ENCODE assay signal across 9 mouse cellular contexts in the genomic region with DNA sequence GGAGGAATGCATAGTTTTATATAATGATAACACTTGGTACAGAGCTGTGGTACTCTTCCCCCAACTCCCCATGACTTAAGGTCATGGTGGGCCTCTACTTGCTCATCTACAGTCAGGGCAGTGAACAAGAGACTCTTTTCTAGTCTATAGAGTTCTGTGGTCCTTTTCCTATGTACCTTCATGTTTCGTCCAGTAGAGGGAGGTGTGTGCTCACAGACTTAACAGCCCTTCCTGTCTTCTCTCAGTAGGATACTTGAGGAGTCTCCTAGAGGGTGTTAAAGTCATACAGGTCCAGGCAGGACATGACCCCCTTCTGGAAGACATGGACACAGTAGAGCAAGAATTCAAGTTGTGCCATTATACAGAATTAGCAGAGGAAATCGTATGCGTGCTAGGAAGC.
DNase-seq lines count a peak whose midpoint lies in the region; ATAC-seq and TF ChIP-seq lines count a peak whose summit lies in the region.
"Had no signal": no experiment of that assay in that cellular context is flagged by ENCODE, and none has a peak within 500 bp of the region (broad histone marks: within the 10 kb centered on the region; RNA-seq: fewer than 3 reads in every experiment).

No protein-coding gene starts in this region.

- H3K27ac ChIP-seq in heart, postnatal 0 days (ENCODE audit: low read depth): no peak overlapping the region
- H3K27ac ChIP-seq in limb, embryonic 14.5 days (replicated peaks; ENCODE audit: low read depth, low read length): no peak overlapping the region
- H3K27ac ChIP-seq: embryonic facial prominence, embryonic 15.5 days had no signal

- intact Hi-C loops in left cerebral cortex, postnatal 14 days (cut with DNase I): loop anchor here (1.0 kb wide), 2 partner anchors 39 to 78 kb away; no protein-coding TSS in a partner anchor
- intact Hi-C loops in left cerebral cortex, postnatal 4 days (cut with DNase I): loop anchor here (10.0 kb wide), 1 partner anchor 616 kb away; no protein-coding TSS in a partner anchor

- TF ChIP-seq EP300 in heart, postnatal 0 days (IDR thresholded peaks at IDR 0.05; ENCODE audit: low read depth): no peak

- DNase-seq in left cerebral cortex, postnatal 14 days (ENCODE audit: low spot score in 2 of 2): peak; percentile 62 to 69
- no peak for DNase-seq in left cerebral cortex, postnatal 4 days
- DNase-seq in adipocyte (ENCODE audit: low spot score): peak; percentile 74
- peak; percentile 66 for DNase-seq in heart, postnatal 0 days (ENCODE audit: low spot score)
- peak; percentile 37 for DNase-seq in limb, embryonic 14.5 days (ENCODE audit: low spot score)
- peak; percentile 70 for DNase-seq in retina, postnatal 1 day
- DNase-seq in urinary bladder, adult 18-20 months (ENCODE audit: low spot score in 2 of 2): no peak

- no peaks in the 10 kb centered on the region for H3K27me3 ChIP-seq in heart, postnatal 0 days (ENCODE audit: control insufficient read depth, insufficient read depth, low read length)
- no peaks in the 10 kb centered on the region for H3K27me3 ChIP-seq in limb, embryonic 14.5 days (ENCODE audit: control insufficient read depth, insufficient read depth, low read length)
- H3K27me3 ChIP-seq: embryonic facial prominence, embryonic 15.5 days had no signal

- WGBS in heart, postnatal 0 days: 51% methylated on average over 3 of the region's 3 CpGs
- WGBS in limb, embryonic 14.5 days: 35% methylated on average over 3 of the region's 3 CpGs

- no peak overlapping the region for H3K9ac ChIP-seq in heart, postnatal 0 days (replicated peaks; ENCODE audit: low read depth, low read length)
- no peak overlapping the region for H3K9ac ChIP-seq in limb, embryonic 14.5 days (ENCODE audit: low read depth, low read length, severe bottlenecking)
- H3K9ac ChIP-seq: embryonic facial prominence, embryonic 15.5 days had no signal

- TF ChIP-seq CTCF in heart, postnatal 0 days (IDR thresholded peaks at IDR 0.05; ENCODE audit: low read depth): peak; percentile 85

- no peak overlapping the region for H3K4me3 ChIP-seq in heart, postnatal 0 days (ENCODE audit: low read depth, low read length)
- H3K4me3 ChIP-seq in limb, embryonic 14.5 days (replicated peaks; ENCODE audit: low read length): no peak overlapping the region
- H3K4me3 ChIP-seq: embryonic facial prominence, embryonic 15.5 days had no signal

- no peak for TF ChIP-seq POLR2A in limb, embryonic 14.5 days (IDR thresholded peaks at IDR 0.05; ENCODE audit: borderline replicate concordance, extremely low read depth, insufficient read depth, insufficient read length)

- H3K36me3 ChIP-seq in heart, postnatal 0 days (replicated peaks; ENCODE audit: control insufficient read depth, insufficient read depth, low read length): no peaks in the 10 kb centered on the region
- no peaks in the 10 kb centered on the region for H3K36me3 ChIP-seq in limb, embryonic 14.5 days (ENCODE audit: control insufficient read depth, insufficient read depth, low read length)
- H3K36me3 ChIP-seq: embryonic facial prominence, embryonic 15.5 days had no signal

- H3K9me3 ChIP-seq in heart, postnatal 0 days (replicated peaks; ENCODE audit: control insufficient read depth, low read length): no peaks in the 10 kb centered on the region
- H3K9me3 ChIP-seq in limb, embryonic 14.5 days (ENCODE audit: control insufficient read depth, low read length): no peaks in the 10 kb centered on the region
- H3K9me3 ChIP-seq: embryonic facial prominence, embryonic 15.5 days had no signal

- H3K4me1 ChIP-seq in heart, postnatal 0 days (ENCODE audit: control insufficient read depth, insufficient read depth): no peaks in the 10 kb centered on the region
- no peaks in the 10 kb centered on the region for H3K4me1 ChIP-seq in limb, embryonic 14.5 days (ENCODE audit: control insufficient read depth, insufficient read depth, low read length)
- H3K4me1 ChIP-seq: embryonic facial prominence, embryonic 15.5 days had no signal

- peak; percentile 33; the same call in 1 of the 2 replicates for ATAC-seq in heart, postnatal 0 days (ENCODE audit: insufficient read depth, low read depth)
- 0 out of 2 replicates have a peak, but pooled peaks have one; percentile 41 for ATAC-seq in limb, embryonic 14.5 days (ENCODE audit: low FRiP score, low read depth)
- ATAC-seq in activated CD4-positive, CD25-positive, alpha-beta regulatory T cell, adult 4 months: no peak

- no peak overlapping the region for H3K4me2 ChIP-seq in heart, postnatal 0 days (ENCODE audit: low read depth, low read length)
- no peak overlapping the region for H3K4me2 ChIP-seq in limb, embryonic 14.5 days (replicated peaks; ENCODE audit: low read depth, low read length, severe bottlenecking)
- H3K4me2 ChIP-seq: embryonic facial prominence, embryonic 15.5 days had no signal

Comparison
In these comparisons a context has a peak if more than half of its experiments do, and no peak if none do; other contexts are left out.
1. DNase-seq: peak in left cerebral cortex, postnatal 14 days (2 of 2), adipocyte (single experiment), heart, postnatal 0 days (single experiment), limb, embryonic 14.5 days (single experiment) and retina, postnatal 1 day (single experiment); none in left cerebral cortex, postnatal 4 days (single experiment) and urinary bladder, adult 18-20 months (0 of 2).